Mouse (Mus musculus) cortical plate, adult 2 months (tissue): ENCODE measurements around the gene Srp68. TPM values are rescaled to one million over a fixed set of nuclear protein-coding genes. Genes with fewer than 3 reads are reported as not detected.

Experiments
- H3K27ac ChIP-seq: fragments of 200-500 bp; 2 replicates; pipeline ENCODE4 v1.5.1; 2012; ENCODE audit warnings: low read length, control low read depth, inconsistent platforms; ENCODE audit not compliant: insufficient read depth
- H3K4me1 ChIP-seq: fragments of 200-500 bp; 2 replicates; pipeline ENCODE4 v1.6.1; 2011; ENCODE audit warnings: low read length; ENCODE audit not compliant: control insufficient read depth, insufficient read depth
- H3K4me3 ChIP-seq: fragments of 200-500 bp; 2 replicates; pipeline ENCODE4 v1.5.1; 2011; ENCODE audit warnings: mild to moderate bottlenecking, low read length, control low read depth; ENCODE audit not compliant: insufficient read depth
- CTCF ChIP-seq: fragments of 200-500 bp; IDR thresholded peaks from 2 replicates; pipeline ENCODE4 v1.5.1; 2011; ENCODE audit warnings: mild to moderate bottlenecking, control low read depth, low read length; ENCODE audit not compliant: insufficient read depth; ENCODE audit errors: extremely low read depth
- POLR2A ChIP-seq: fragments of 200-500 bp; IDR thresholded peaks from 2 replicates; pipeline ENCODE4 v1.6.1; 2011; ENCODE audit warnings: mild to moderate bottlenecking, low read length, control low read depth; ENCODE audit not compliant: insufficient read depth; ENCODE audit errors: extremely low read depth
- polyA plus RNA-seq: library from polyadenylated mRNA; depleted of rRNA; stranded (reverse); fragments of >200 nt; gene quantifications from 2 replicates; pipeline ENCODE4 v1.2.3, GENCODE M21; 2012; rRNA removed

The Srp68 gene
- polyA plus RNA-seq, 1 experiment = 63.4 TPM

- Histone ChIP-seq H3K27ac (peak within 1 kb of the TSS; percentile 91), H3K4me3 (peak within 1 kb of the TSS; percentile 98), H3K4me1 (peaks cover 5% of the 10 kb centered on the region)
- TF ChIP-seq CTCF = no peak
- peak; percentile 89 for TF ChIP-seq POLR2A
Measured at GRCm38 (mm10) chr11:116198639-116199531, 75.1 kb downstream of the Srp68 start, which contains the start of the genes Ten1 and Acox1. Gene Ten1, plus strand, starts transcription at chr11:116198855. Gene Acox1, minus strand, starts transcription at chr11:116199045.

- peaks cover 5% of the 10 kb centered on the region for H3K4me1 ChIP-seq
- peak overlapping the region; percentile 98 for H3K4me3 ChIP-seq
- peak overlapping the region; percentile 90 for H3K27ac ChIP-seq
- no peak for TF ChIP-seq POLR2A
- no peak for TF ChIP-seq CTCF
Measured at GRCm38 (mm10) chr11:116198132-116198531, 75.9 kb downstream of the Srp68 start.

- Histone ChIP-seq H3K4me1 (peaks cover 5% of the 10 kb centered on the region), H3K27ac (no peak overlapping the region), H3K4me3 (peak overlapping the region; percentile 98; the same call in 1 of the 2 replicates)
- TF ChIP-seq POLR2A (no peak), CTCF (no peak)
Measured at GRCm38 (mm10) chr11:116197584-116197906, 76.5 kb downstream of the Srp68 start.

DNA sequence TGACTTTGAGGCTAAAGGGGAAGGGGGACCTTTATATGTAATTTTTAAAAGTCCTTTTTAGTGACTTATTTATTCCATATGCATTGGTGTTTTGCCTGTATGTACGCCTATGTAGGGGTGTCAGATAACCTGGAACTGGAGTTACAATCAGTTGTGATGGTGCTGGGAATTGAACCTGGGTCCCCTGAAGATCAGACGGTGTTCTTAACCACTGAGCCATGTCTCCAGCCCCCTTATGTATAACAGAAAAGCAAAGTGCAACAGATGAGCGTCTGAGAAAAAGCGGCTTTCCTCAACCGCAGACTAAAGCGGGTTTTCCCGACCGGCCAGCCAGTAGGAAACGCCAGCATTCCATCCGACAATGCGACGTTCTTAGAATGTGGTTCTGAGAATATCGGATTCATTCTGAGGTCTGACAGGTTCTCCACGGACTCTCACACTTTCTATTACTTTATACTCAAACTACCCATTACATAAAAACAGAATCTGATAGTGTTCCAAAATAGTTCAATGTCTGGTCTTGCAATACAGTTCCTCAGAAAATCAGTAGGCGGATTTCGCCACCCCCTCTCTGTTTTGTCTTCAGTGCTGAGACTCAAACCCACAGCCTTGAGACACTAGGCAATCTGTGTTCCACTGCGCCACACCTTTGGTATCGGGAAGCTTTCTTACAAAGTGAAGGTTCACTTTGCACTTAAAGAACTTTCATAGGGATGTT is 77.0 kb downstream of the Srp68 start:
- Histone ChIP-seq H3K4me3 (peak overlapping the region; percentile 98; the same call in 1 of the 2 replicates), H3K27ac (no peak overlapping the region), H3K4me1 (peaks cover 5% of the 10 kb centered on the region)
- TF ChIP-seq CTCF = no peak

- H3K4me1 ChIP-seq = peaks cover 5% of the 10 kb centered on the region
- H3K4me3 ChIP-seq = no peak overlapping the region
- no peak overlapping the region for H3K27ac ChIP-seq
- TF ChIP-seq CTCF (no peak), POLR2A (no peak)
Measured at GRCm38 (mm10) chr11:116196336-116196735, 77.7 kb downstream of the Srp68 start.

- peaks cover 5% of the 10 kb centered on the region for H3K4me1 ChIP-seq
- H3K4me3 ChIP-seq = no peak overlapping the region
- H3K27ac ChIP-seq = no peak overlapping the region
- TF ChIP-seq CTCF (0 out of 2 replicates have a peak, but pooled peaks have one; percentile 15), POLR2A (no peak)
Measured at GRCm38 (mm10) chr11:116195252-116195651, 78.8 kb downstream of the Srp68 start.

Other genes starting within 250 kb of the Srp68 start
- gene H3f3b, start 246.3 kb downstream of the Srp68 start, polyA plus RNA-seq = 217 and 235 TPM in 2 replicates
- 31.1 and 33.4 TPM in 2 replicates for gene Unk, start 243.9 kb downstream of the Srp68 start, polyA plus RNA-seq
- 0.96 and 1.3 TPM in 2 replicates for gene Unc13d, start 196.3 kb downstream of the Srp68 start, polyA plus RNA-seq
- 438 and 447 TPM in 2 replicates for gene Wbp2, start 187.2 kb downstream of the Srp68 start, polyA plus RNA-seq
- gene Trim47, start 147.0 kb downstream of the Srp68 start, polyA plus RNA-seq = 5.5 and 6.2 TPM in 2 replicates
- 5.3 and 5.7 TPM in 2 replicates for gene Trim65, start 143.1 kb downstream of the Srp68 start, polyA plus RNA-seq
- gene Mrpl38, start 135.3 kb downstream of the Srp68 start, polyA plus RNA-seq = 34.6 and 34.7 TPM in 2 replicates
- 103 and 109 TPM in 2 replicates for gene Fbf1, start 106.1 kb downstream of the Srp68 start, polyA plus RNA-seq
- gene Ten1, start 75.4 kb downstream of the Srp68 start, polyA plus RNA-seq = 55.5 and 56.1 TPM in 2 replicates
- gene Acox1, start 75.2 kb downstream of the Srp68 start, polyA plus RNA-seq = 128 and 136 TPM in 2 replicates
- 0.91 and 1.0 TPM in 2 replicates for gene Evpl, start 36.1 kb downstream of the Srp68 start, polyA plus RNA-seq
- not detected in 2 replicates for gene Galr2, start 6.7 kb upstream of the Srp68 start, polyA plus RNA-seq
- gene Exoc7, start 33.0 kb upstream of the Srp68 start, polyA plus RNA-seq = 91.3 and 95.8 TPM in 2 replicates
- 4.2 and 6.6 TPM in 2 replicates for gene Foxj1, start 61.2 kb upstream of the Srp68 start, polyA plus RNA-seq
- 183 and 189 TPM in 2 replicates for gene Rnf157, start 138.8 kb upstream of the Srp68 start, polyA plus RNA-seq
- 61.3 and 63.2 TPM in 2 replicates for gene Ubald2, start 159.9 kb upstream of the Srp68 start, polyA plus RNA-seq
- gene Qrich2, start 192.0 kb upstream of the Srp68 start, polyA plus RNA-seq = 0.06 and 0.13 TPM in 2 replicates
- gene Prpsap1, start 220.0 kb upstream of the Srp68 start, polyA plus RNA-seq = 89.0 and 90.8 TPM in 2 replicates